Comparison of ENCODE assay signal across 8 mouse cellular contexts in genomic region chr11:106255685-106256451, GRCm38 (mm10). TPM values are rescaled to one million over a fixed set of nuclear protein-coding genes. Genes with fewer than 3 reads are reported as not detected.
DNase-seq lines count a peak whose midpoint lies in the region; ATAC-seq lines count a peak whose summit lies in the region.

Gene Ftsj3, minus strand, starts transcription at chr11:106256079.
Gene Psmc5, plus strand, starts transcription at chr11:106256154.

- peaks cover 64% of the 10 kb centered on the region for H3K36me3 ChIP-seq in megakaryocyte, embryonic 14.5 days (replicated peaks; ENCODE audit: low read length)

- H3K4me1 ChIP-seq in megakaryocyte, embryonic 14.5 days: peaks cover 46% of the 10 kb centered on the region

- H3K4me3 ChIP-seq in megakaryocyte, embryonic 14.5 days (replicated peaks): peak within 1 kb of the TSS; percentile 100

- H3K27me3 ChIP-seq in megakaryocyte, embryonic 14.5 days (replicated peaks): no peaks in the 10 kb centered on the region

- DNase-seq in ZHBTc4 (ENCODE audit: low read depth, low spot score): peak; percentile 97
- peak; percentile 96 to 97 for DNase-seq in gastrocnemius, adult 8-10 months (ENCODE audit: low spot score in 2 of 2)
- peak; percentile 92 for DNase-seq in hindlimb bud, embryonic 11.5 days (ENCODE audit: extremely low spot score, low read depth, low spot score)
- DNase-seq in left cerebral cortex, adult 8-10 months (ENCODE audit: low spot score in 2 of 2): peak; percentile 94 to 99
- peak; percentile 98 to 99 for DNase-seq in right cerebral cortex, postnatal 10 days (ENCODE audit: low spot score in 2 of 2)
- peak; percentile 99 for DNase-seq in urinary bladder, postnatal 25 days (ENCODE audit: low spot score)

- H3K9me3 ChIP-seq in megakaryocyte, embryonic 14.5 days: no peaks in the 10 kb centered on the region

- ATAC-seq in common myeloid progenitor, adult 5-6 weeks (replicated peaks; ENCODE audit: low read depth, poor library complexity, severe bottlenecking): peak; percentile 94

RNA-seq across cellular contexts. Expression of gene Ftsj3, which starts in this region (rescaled TPM):
- total RNA-seq in common myeloid progenitor, adult 5-6 weeks (2017): 172 and 203 TPM in 2 replicates
- 10 to 100 TPM; 18.0 to 28.8 (median 21.3) TPM for total RNA-seq in gastrocnemius, adult 8-10 months (2022)
- 10 to 100 TPM; 24.2 to 34.4 (median 29.6) TPM for total RNA-seq in left cerebral cortex, adult 8-10 months (2022)
- 6.7 TPM in 1 of 2 replicates, not detected in the other for polyA plus RNA-seq in megakaryocyte, embryonic 14.5 days (2012; ENCODE audit: insufficient read depth, low replicate concordance)

RNA-seq across cellular contexts. Expression of gene Psmc5, which starts in this region (rescaled TPM):
- total RNA-seq in common myeloid progenitor, adult 5-6 weeks (2017): 102 and 109 TPM in 2 replicates
- total RNA-seq in gastrocnemius, adult 8-10 months (2022): 100 to 1,000 TPM; 125 to 150 (median 137) TPM
- 100 to 1,000 TPM; 185 to 217 (median 197) TPM for total RNA-seq in left cerebral cortex, adult 8-10 months (2022)
- 1.8 and 34.7 TPM in 2 replicates for polyA plus RNA-seq in megakaryocyte, embryonic 14.5 days (2012; ENCODE audit: insufficient read depth, low replicate concordance)

Comparison
In these comparisons a context has a peak if more than half of its experiments do, and no peak if none do; other contexts are left out.
1. Peak in every context shown above with its lines: DNase-seq, ATAC-seq and H3K4me3 ChIP-seq.